Mouse (Mus musculus) retina, embryonic 14.5 days (tissue): ENCODE results near the gene Lim2.

Source experiments
- DNase-seq: peaks from one replicate; pipeline ENCODE4 v3.0.0-alpha.2; 2015; ENCODE audit warnings: low spot score

Lim2 gene

DNA sequence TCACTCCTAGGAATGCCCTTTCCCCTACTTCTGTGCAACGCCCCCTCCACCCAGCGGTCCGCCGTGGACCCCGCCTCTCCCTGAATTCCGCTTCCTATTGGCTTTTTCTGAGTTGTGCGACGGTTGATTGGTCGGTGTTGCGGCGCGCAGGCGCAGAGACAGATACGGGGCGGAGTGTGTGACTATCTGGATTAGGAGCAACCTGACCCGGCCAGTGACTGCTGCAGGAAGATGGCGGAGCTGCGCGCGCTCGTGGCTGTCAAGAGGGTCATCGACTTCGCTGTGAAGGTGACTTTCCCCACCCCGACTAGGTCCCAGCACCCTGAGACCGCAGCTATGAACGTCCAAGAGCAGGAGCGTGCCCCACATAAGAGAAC lies 16.4 kb downstream of the Lim2 start, which contains the start of the genes Etfb and Gm45233:
TSS of gene Etfb (plus strand) at position 167 of the 377 bp plus-strand sequence.
TSS of gene Gm45233 (plus strand) at position 212 of the 377 bp plus-strand sequence.
- peak; percentile 94 for DNase-seq

DNA sequence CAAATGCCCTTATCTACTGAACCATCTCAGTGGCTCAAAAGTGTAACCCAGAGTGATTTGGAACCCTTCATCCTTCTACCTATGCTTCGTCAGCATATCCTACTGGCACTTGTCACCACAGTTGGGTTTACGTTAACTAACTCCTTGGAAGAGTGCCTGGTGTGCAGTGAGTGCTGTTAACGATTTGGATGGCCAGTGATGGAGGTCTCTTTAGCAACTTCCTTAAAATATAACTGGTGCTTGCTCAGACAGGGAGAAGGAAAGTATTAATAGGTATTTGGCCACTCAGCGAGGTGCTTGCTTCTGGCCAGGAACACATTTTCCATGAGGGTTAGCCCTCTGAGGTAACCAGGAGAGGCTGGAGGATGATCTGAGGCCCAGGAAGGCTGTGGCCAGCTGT lies 20.3 kb downstream of the Lim2 start:
- DNase-seq: no peak

DNA sequence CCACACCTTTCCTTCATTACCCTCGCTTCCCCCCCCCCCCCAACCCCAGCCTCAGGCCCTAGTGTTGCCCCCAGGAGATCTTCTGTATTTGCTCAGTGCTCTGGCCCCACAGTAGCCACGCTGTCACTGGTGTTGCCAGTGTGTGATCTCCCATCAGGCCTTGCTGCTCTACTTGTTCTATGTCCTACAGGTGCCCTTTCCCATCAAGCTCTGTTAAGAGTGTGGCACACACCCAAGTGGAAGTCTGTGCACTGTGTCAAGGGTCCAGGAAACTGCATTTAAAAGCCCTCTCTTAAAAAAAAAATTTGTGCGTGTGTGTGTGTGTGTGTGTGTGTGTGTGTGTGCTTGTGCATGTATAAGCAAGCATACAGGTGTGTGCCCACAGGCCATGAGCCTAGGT lies 20.8 kb downstream of the Lim2 start:
- no peak for DNase-seq

DNA sequence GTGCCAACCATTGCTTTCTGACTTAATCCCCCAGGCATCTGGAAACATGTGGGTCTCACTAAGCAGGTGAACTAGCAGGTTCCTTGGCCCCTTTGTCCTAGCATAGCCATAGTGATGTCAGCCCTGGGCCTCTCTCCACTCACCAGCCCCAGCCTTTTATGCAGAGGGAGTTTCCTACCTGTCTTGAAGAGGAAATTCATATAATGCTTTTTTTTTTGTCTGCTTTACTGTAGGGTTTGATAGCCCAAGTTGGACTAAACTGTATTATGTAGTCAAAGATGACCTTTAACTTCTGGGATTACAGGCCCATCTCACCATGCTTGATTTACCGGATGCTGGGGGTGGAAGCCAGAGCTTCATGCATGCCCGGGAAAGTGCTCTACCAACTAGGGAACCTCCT lies 22.3 kb downstream of the Lim2 start:
- DNase-seq: no peak

DNA sequence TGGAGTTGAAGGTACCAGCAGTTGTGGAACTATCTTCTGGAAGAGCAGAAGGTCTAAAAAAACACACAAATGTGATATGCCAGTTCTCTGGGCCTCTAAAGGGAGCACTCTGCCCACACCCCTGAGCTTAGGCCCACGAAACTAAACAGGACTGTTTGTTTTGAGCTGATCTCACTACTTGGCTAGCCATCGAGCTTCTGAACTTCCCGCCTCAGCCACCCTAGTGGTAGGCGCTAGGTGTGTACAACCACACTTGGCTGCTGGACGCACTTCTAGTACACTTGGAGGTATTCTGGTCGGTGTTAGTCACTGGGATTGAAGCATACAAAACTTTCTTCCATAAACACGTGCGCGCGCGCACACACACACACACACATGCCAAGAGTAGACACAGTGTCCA lies 24.3 kb downstream of the Lim2 start:
- no peak for DNase-seq

DNA sequence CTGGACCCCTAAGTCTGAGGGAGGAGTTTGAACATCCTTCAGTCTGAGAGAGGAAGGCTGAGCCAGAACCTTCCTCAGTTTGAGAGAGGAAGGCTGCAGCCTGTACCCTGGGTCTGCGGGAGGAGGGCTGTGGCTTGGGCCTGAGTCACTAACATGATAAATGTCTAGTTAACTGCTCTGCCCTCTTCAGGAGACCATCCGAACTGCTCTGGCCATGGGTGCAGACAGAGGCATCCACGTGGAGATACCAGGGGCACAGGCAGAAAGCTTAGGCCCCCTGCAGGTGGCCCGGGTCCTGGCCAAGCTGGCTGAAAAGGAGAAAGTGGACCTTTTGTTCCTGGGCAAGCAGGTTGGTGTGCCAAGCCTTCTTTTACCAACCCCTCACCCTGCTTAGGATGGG lies 25.1 kb downstream of the Lim2 start:
- no peak for DNase-seq

- DNase-seq: no peak
These were observed 26.3 kb downstream of the Lim2 start for GRCm38 (mm10) chr7:43453599-43454355.

DNA sequence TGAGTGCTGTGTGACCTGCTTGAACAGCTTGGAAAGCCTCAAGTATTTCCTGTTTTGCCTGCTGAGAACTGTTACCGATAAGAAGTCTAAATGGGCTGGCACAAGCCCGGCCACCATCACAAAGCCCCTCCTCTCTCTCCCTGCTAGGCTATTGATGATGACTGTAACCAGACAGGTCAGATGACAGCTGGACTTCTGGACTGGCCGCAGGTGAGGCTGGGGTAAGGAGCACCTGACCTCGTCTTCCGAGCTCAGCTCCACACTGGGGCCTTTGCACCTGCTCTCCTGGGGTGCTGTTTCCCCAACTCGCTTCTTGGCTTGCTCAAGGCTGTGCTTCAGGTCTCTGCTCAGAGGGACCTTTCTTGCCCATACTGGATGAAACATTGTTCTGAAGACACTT lies 26.9 kb downstream of the Lim2 start:
- no peak for DNase-seq

GRCm38 (mm10) chr7:43462851-43463250 lies 35.4 kb downstream of the Lim2 start, which contains the start of gene Vsig10l:
Gene Vsig10l (plus strand): TSS chr7:43463151.
- no peak for DNase-seq

DNA sequence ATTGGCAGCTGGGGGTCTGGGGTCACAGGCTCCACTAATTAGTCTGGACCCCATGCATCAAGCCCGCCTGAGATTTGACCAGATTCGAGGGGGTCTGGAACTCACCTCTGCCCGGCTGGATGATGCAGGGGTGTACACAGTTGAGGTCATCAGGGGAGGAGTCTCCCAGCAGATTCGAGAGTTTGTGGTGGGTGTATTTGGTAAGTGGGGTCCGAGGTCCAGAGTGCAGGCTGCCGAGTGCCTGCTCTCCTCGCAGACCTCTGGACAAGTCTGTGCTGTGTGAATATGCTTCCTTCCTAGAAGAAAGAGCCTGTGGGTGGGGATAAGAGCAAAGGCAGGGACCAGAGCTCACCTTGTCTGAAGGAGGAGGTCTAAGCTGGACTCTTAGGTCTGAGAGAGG lies 36.5 kb downstream of the Lim2 start:
- no peak for DNase-seq

- no peak for DNase-seq
These were observed 37.4 kb downstream of the Lim2 start for GRCm38 (mm10) chr7:43464864-43465343.

DNA sequence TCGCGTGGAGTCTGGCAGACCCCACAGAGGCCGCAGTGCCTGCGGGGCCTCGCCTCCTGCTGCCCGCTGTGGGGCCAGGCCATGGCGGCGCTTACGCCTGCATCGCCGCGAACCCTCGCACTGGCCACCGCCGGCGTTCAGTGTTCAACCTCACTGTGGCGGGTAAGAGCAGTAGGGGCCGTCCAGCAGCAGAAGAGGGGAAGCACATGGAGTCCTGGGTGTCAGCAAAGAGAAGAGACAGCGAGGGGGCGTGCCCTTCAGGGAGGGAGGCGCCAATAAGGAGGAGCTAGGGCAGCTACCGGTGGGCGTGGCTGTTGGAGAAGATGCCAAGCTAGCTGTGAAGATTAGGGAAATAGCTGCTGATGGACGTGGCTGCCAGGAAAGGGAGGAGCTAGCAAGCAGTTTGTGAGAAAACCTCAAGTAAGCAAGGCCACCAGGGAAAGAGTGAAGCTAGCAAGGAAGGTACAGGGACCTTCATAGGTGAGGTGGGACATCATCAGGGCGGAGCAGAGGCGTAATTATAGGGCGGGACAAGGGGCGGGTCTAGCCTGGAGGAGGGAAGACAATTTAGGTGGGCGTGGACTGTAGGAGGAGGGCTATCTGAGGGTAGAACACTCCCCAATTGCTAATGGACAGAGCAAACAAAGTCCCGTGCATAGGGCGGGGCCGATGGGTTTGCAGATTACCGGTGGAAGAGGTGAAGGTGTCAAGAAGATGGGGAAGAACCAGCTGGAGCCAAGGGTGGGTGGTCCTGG lies 38.1 kb downstream of the Lim2 start:
- DNase-seq: peak; percentile 92

DNA sequence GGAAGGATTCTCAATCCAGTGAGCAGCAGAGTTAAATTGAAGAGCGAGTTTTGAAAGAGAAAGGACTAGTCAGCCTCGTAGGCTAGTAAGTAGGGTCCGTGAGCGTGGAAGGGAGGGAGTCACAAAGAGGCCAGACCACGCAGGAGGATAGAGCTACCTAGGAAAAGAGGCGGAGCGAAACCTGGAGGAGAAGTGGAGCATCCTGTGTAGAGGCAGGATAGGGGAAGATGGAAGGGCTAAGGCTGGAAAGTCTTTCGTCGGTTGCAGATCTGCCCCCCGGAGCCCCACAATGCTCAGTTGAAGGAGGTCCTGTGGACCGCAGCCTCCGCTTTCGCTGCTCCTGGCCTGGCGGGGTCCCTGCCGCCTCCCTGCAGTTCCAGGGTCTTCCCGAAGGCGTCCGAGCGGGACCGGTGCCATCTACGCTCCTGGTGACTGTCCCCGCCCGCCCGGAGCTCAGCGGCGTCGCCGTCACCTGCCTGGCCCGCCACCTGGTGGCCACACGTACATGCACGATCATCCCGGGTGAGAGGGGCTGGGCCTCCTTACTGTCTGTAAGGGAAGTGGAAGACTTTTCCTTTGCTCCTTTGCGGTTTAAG lies 38.7 kb downstream of the Lim2 start:
- DNase-seq: peak; percentile 83

- DNase-seq: peak; percentile 72
These were observed 42.9 kb downstream of the Lim2 start for GRCm38 (mm10) chr7:43470373-43470772.

- no peak for DNase-seq
These were observed 48.2 kb downstream of the Lim2 start for GRCm38 (mm10) chr7:43475706-43476105.

DNA sequence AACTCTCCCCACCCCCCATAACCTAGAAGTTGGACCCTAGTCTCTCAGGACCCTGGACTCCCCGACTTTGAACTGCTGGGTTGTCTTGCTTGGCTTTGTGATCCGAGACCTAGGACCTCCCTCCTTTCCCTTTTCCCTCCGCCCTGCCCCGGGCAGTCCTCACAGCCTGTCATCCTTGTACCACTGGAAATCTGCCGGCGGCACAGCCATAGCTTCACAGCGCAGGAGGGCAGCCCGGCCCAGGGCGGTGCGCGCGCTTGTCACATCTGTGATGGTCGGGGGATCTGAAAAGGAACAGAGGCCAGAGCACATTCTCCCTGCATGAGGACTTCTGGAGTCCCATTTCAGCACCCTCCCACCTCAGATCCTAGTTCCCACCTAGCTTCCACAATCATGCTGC lies 48.9 kb downstream of the Lim2 start:
- no peak for DNase-seq

DNA sequence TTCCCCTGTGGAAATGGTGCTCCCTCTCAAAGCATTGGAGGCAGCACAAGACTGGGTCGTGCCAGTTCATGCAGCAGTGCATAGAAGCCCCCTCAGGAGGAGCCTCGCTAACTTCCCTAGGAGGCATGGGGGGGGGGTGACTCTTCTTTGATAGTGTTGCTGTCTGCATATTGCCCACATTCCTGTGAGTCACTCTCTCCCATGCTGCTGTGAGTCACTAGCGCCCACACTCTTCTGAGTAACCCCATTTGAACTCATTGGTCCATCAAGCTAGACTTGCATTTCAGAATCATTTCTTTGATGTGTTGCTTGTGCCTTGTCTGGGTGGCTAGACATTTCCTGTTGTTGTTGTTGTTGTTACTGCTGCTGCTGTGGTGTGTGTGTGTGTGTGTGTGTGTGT lies 53.7 kb downstream of the Lim2 start:
- no peak for DNase-seq

GRCm38 (mm10) chr7:43482090-43482716 lies 54.7 kb downstream of the Lim2 start:
- peak; percentile 32 for DNase-seq

DNA sequence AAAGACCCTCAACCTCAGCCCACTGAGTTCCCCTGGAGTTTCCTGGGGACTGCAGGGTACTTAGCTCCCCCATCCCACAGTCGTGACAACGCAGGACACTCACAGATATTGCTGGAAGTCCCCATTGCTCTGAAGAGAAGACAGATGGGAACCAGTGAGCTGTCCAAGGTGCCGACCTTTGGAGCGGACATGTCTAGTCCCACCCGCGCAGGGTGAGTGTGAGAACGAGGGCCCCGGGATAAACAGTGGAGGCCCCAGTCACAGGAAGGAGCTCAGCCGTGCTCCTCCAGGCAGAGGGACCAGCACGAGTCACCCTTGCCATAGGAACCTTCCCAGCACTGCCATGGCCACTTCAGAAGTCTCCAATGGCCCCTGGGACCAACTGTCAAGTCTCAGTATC lies 55.8 kb downstream of the Lim2 start:
- no peak for DNase-seq
